Mouse (Mus musculus) heart, postnatal 25 days (tissue): ENCODE measurements around the gene Mt4. TPM values are rescaled to one million over a fixed set of nuclear protein-coding genes. Genes with fewer than 3 reads are reported as not detected.

Source experiments
- DNase-seq: peaks from one replicate; pipeline ENCODE4 v3.0.0; 2022; ENCODE audit warnings: low spot score
- intact Hi-C: fragments of 180-260 bp; cut with DNase I; formaldehyde crosslinking; loops from one replicate; pipeline ENCODE4 v1.15.1; 2025
- total RNA-seq, 2 experiments: library from RNA; stranded (reverse); gene quantifications; 2 replicates each; pipeline ENCODE4 v1.2.3; 2021

Gene Mt4
- total RNA-seq, 2 experiments from 2014 or later = not detected

DNA sequence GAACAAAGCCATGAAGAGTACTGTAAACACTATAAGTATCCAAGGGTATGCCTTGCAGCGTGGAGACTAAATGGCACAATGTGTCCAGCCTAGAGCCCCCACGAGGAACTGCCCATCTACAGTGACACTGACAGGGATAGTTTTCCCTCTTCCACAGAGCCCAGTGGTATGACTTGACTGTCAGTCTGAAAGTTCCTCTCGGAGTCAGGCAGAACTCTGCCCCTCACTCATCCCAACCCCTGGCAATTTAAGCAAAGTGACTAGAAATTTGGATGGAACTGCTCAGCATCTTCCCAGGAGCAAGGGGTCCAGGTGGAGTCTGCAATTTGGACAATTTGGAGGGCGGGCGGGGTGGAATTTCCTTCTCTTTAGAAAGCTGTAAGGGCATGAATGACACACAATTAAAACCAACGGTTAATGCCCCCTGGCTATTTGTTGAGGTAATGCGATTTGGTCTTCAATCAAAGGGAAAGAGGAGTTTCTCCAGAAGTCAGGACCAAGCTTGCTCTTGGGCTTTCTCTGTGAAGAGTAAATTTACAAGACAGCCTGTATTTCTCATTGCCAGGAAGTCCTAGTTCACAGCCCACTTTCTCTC is 37.7 kb downstream of the Mt4 start:
- intact Hi-C loops = no loop called here
- DNase-seq = no peak

DNA sequence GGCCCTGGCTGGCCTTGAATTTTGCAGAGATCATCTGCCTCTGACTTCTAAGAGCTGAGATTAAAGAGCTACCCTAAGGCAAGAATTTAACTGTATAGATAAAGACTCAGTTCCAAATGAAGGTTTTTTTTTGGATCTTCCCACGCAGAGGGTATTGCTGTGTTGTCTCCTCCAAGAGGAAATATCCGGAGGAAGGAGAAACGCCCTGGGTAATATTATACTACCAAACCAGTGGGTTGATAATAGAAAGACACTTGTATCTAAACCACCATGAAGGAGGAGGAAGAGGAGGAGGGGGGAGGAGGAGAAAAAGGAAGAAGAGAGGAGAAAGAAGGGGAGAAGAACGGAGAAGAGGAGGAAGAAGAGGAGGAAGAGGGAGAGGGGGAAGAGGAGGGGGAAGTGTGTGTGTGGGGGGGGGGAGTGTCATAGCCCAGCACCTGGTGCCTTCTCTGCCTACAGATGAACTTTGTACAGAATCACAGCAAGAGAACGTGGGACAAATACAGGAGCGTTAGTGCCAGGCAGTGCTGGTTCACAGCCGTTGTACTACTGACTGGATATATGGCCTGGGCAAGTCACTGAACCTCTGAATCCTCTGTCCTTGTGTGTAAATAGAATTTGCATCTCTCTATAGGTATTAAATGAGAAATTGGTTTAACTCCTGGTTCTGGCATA is 40.9 kb downstream of the Mt4 start:
- DNase-seq = no peak
- intact Hi-C loops = no loop called here

DNA sequence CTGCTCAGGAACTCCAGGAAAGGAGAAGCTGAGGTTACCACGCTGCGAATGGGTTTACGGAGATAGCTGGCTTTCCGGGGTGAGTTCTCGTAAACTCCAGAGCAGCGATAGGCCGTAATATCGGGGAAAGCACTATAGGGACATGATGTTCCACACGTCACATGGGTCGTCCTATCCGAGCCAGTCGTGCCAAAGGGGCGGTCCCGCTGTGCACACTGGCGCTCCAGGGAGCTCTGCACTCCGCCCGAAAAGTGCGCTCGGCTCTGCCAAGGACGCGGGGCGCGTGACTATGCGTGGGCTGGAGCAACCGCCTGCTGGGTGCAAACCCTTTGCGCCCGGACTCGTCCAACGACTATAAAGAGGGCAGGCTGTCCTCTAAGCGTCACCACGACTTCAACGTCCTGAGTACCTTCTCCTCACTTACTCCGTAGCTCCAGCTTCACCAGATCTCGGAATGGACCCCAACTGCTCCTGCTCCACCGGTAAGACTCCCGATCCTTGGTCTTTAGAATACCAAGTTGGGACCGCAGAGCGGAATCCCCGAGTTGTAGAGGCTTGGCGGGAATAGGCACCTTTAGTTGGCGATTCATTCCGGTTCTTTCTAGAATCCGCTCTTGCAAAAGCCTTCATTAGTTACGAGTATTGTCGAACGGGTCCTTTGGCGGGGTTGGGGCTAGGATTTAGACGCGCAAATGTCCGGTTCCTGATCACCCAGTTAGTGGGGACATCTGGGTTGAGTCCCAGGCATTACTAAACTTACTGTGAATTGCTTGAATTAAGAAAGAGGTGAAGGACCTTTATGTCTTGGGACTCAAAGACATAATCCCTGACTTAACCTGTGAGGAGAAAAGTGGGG is 42.1 kb downstream of the Mt4 start, which contains the start of gene Mt1:
Mt1 (plus strand) TSS at position 226 of the 856 bp plus-strand sequence.
- peak; percentile 89 for DNase-seq
- intact Hi-C loops = no loop called here

DNA sequence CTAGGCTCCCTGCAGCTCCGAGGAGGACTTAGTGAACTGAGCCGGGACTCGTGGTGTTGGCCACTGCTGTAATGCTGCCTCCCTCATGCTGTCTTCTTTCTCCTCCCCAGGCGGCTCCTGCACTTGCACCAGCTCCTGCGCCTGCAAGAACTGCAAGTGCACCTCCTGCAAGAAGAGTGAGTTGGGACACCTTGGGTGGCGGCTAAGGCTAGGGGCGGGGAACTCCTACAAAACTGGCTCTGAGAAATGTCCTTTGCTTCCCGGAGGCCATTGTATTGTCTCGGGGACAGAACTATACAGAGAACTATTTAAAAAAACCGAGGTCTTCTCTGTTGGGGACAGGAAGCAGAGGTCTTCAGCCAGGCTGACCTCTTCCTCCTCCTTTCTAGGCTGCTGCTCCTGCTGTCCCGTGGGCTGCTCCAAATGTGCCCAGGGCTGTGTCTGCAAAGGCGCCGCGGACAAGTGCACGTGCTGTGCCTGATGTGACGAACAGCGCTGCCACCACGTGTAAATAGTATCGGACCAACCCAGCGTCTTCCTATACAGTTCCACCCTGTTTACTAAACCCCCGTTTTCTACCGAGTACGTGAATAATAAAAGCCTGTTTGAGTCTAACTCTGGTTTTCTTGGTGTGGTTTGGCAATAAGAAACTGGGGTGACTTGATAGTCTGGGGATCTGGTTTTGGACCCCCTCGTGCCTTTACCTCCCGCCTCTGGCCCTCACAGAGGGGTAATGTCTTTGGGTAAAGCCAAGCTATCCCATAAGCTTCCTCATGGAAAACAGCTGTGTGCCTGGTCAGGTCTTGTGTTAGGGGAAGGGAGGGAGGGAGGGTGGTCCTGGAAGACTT is 42.9 kb downstream of the Mt4 start:
- intact Hi-C loops = no loop called here
- no peak for DNase-seq

DNA sequence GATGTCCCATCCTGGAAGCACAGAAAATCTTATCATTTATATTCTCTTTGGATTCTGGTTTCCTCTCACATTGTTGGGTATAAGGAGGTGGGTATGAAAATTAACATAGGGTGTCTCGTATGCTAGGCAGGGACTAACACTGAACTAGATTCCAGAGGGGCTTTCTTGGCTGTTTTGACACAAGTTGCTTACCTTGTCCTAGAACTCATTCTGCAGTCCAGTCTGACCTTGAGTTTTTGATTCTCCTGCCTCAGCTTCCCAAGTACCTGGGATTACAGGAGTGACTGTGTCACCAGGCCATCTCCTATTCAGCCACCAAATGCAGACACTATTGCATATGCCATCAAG is 43.5 kb downstream of the Mt4 start:
- DNase-seq = no peak
- intact Hi-C loops = no loop called here

DNA sequence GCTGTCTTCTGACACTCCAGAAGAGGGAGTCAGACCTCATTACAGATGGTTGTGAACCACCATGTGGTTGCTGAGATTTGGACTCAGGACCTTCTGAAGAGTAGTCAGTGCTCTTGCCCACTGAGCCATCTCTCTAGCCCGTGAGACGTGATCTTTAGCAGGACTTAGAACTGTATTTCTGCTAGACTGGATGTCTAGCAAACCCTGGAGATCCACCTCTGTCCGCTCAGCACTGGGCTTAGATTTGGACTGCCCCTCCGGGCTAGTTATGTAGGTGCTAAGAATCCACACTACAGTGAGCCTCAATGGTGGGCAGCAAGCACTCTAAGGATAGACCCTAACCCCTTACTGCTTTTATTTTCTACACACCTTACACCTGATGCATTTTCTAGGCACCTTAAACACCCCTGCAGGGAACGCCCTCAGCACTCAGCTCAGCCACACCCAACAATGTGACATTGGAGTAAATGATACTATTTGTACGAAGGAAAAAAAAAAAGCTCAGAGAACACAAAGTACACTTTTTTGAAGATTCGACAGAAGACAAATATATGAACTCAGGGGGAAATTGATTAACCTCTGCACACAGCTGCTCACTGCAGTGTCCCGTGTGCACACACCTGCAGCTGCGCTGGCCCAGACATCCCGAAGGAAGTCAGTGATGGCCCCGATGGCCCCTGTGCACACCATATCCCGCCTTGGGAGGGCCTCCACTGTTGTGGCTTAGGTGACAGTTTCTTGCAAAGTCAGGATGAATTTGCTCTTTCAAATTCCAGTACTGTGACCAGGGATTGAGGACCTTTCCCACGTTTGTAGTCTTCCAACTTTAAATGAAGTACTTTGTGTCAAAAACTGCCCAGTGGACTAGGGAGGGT is 45.3 kb downstream of the Mt4 start:
- intact Hi-C loops = no loop called here

DNA sequence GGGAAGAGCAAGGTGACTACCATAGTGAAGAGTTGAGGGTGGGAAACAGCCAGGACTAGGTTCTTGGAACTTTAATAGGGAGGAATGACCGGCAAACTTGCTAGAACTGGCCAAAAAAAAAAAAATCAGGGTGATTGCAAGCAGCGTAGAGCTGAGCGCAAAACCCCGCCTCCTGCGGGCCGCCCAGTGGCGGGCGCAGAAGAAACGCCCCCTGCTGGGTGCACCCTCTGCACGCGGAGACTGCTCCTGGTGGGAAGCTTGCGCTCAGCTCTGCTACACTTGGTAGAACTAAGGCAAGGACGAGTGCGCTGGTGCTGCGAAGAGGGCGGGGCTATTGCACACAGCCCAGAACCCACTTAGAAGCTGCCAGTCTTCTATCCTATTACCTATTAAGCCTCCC is 46.1 kb downstream of the Mt4 start:
- peak; percentile 64 for DNase-seq
- intact Hi-C loops = no loop called here

More for the DNA sequence above, 45.3 kb downstream of the Mt4 start:
- no peak for DNase-seq

DNA sequence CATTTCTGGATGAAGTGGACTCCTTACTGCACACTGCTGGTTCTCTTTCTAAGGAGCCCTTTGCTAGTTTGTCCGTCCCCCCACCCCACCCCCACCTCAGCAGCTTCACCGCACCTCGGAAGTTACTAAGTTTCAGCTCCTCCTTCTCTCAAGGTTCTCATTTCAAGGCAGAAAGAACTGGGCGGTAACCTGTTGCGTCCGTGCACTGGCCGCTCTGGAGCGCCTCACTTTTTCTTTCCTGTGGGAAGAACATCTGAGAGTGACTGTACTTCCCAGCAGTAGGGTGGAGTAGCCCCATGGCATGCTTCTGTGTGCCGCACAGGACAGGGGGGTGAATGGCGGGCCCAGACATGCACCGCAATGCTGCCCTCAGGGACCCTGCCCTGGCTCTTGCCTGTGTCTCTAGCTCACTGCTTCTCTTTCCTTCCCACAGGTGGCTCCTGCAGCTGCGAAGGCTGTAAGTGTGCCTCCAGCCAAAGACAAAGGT is 47.4 kb downstream of the Mt4 start:
- intact Hi-C loops = no loop called here
- no peak for DNase-seq

DNA sequence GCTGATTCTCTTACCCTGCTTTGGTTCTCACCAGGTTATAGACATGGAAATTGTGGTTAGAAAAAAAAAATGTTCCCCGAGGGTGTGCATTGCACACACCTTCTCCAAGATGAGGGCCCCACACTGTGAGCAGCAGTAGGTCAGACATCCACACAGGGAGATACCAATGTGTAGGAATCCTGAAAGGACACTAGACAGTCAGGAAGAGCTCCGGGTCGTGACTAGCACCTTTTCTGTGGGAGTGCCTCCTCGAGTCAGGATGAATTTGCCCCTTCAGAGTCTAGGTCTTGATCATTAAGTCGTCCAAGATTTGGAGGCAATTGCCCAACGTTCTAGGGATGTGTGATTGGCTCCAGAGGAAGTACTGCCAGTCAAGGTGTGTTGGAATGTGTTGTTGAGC is 48.8 kb downstream of the Mt4 start:
- intact Hi-C loops = loop anchor here (2.0 kb wide), 1 partner anchor 19 kb away; no protein-coding TSS in a partner anchor
- no peak for DNase-seq

DNA sequence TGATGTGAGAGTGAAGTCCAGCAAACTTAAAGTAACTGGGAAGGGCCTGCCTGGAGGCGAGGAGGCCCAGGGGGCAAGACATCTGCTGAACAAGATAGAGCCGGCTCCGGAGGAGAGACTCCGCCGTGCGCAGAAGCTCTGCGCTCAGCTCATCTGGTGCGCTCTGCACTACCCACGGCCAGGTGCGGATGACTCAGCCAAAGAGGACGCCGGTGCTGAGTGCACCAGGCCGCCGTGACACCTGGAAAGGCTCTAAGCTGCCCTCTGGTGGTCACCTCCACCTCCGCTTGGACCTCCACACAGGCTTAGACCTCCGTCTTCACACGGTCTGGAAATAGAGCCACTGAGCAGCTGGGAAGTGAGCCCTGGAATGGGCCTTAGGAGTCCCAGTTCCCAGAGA is 49.5 kb downstream of the Mt4 start:
- intact Hi-C loops = loop anchor here (2.0 kb wide), 1 partner anchor 20 kb away; no protein-coding TSS in a partner anchor
- DNase-seq = no peak

DNA sequence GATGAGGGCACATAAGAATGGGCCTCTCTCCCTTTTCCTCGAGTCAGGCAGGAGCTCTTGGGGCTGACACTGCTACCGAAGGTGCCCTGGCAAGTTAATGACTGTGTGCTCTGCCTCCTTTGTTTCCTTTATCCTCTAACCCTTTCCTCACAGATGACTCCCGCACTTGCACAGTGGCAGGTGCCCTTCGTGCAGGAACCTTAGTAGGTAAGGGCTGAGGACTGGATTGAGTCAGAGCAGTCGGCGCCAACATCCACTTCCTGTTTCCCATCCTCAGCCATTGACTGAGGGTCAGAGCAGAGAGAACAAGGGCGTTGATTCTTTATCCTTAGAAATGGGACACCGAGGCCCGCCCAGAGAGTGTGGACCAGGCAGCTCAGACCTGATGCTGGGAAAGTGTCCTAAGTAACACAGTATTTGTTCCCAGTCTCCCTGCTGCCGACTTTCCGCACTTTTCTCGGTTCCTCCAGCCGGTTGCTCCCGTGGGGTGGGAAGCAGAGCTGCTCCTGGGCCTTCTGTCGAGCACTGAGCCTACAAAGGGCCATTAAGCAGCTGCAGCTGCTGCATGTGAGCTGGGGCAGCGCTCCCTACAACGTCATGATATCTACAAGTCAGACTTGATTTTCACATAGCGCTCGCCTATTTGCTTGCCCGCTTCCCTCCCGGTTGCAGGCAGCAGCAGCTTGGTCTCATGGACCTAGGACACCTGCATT is 50.4 kb downstream of the Mt4 start:
- intact Hi-C loops = loop anchor here (2.0 kb wide), 1 partner anchor 21 kb away; no protein-coding TSS in a partner anchor
- no peak for DNase-seq

Other genes with a start within 250 kb of the Mt4 start
- gene Amfr, start 124.4 kb upstream of the Mt4 start, total RNA-seq = 100 to 1,000 TPM; 112 to 121 TPM
- 10 to 100 TPM; 24.8 to 27.1 TPM for gene Nudt21, start 100.2 kb upstream of the Mt4 start, total RNA-seq
- 10 to 100 TPM; 29.5 to 30.1 TPM for gene Ogfod1, start 100.0 kb upstream of the Mt4 start, total RNA-seq
- gene Bbs2, start 38.3 kb upstream of the Mt4 start, total RNA-seq = 1 to 10 TPM; 4.2 to 7.4 TPM
- 1 to 10 TPM; 3.2 to 5.6 TPM for gene Mt3, start 15.4 kb downstream of the Mt4 start, total RNA-seq
- gene Mt2, start 35.5 kb downstream of the Mt4 start, total RNA-seq = 100 to 1,000 TPM in 1 of 2 experiments, 10 to 100 TPM in 1; 47.6 to 115 TPM
- gene Mt1, start 41.9 kb downstream of the Mt4 start, total RNA-seq = 100 to 1,000 TPM; 270 to 370 TPM
- gene Nup93, start 77.4 kb downstream of the Mt4 start, total RNA-seq = 10 to 100 TPM; 15.3 to 15.5 TPM
- under 1 TPM; 0.14 to 0.26 TPM for gene Slc12a3, start 192.0 kb downstream of the Mt4 start, total RNA-seq
- 100 to 1,000 TPM; 180 to 257 TPM for gene Herpud1, start 249.2 kb downstream of the Mt4 start, total RNA-seq